Mouse (Mus musculus) splenic B cell, adult 2 months (primary cell): ENCODE measurements around the gene Lima1.

Experiments used
- DNase-seq: peaks from one replicate; pipeline ENCODE4 v3.0.0-alpha.2; 2011; ENCODE audit warnings: low read depth, low spot score
- H3K27me3 ChIP-seq: 2 replicates; pipeline ENCODE4 v1.6.1; 2012; ENCODE audit warnings: mild to moderate bottlenecking, low read length, moderate library complexity, mixed read lengths; ENCODE audit not compliant: control insufficient read depth, poor library complexity, insufficient read depth, severe bottlenecking
- H3K36me3 ChIP-seq: 2 replicates; pipeline ENCODE4 v1.6.1; 2012; ENCODE audit warnings: mild to moderate bottlenecking, low read length, moderate library complexity, mixed read lengths; ENCODE audit not compliant: control insufficient read depth, poor library complexity, insufficient read depth, severe bottlenecking

Gene Lima1

GRCm38 (mm10) chr15:99861536-99861935 lies 13.7 kb downstream of the Lima1 start:
- Histone ChIP-seq H3K36me3 (no peaks in the 10 kb centered on the region), H3K27me3 (no peaks in the 10 kb centered on the region; the same call in 1 of the 2 replicates)
- no peak for DNase-seq

GRCm38 (mm10) chr15:99859644-99860392 lies 15.4 kb downstream of the Lima1 start:
- DNase-seq, result no peak

GRCm38 (mm10) chr15:99857479-99857878 lies 17.8 kb downstream of the Lima1 start:
- no peak for DNase-seq
- no peaks in the 10 kb centered on the region for H3K36me3 ChIP-seq

More at GRCm38 (mm10) chr15:99859644-99860392, 15.4 kb downstream of the Lima1 start:
- H3K27me3 ChIP-seq, result no peaks in the 10 kb centered on the region
- H3K36me3 ChIP-seq, result no peaks in the 10 kb centered on the region

GRCm38 (mm10) chr15:99855119-99855518 lies 20.1 kb downstream of the Lima1 start:
- no peak for DNase-seq
- no peaks in the 10 kb centered on the region for H3K27me3 ChIP-seq
- no peaks in the 10 kb centered on the region for H3K36me3 ChIP-seq

More at GRCm38 (mm10) chr15:99857479-99857878, 17.8 kb downstream of the Lima1 start:
- H3K27me3 ChIP-seq, result no peaks in the 10 kb centered on the region

GRCm38 (mm10) chr15:99852606-99853237 lies 22.5 kb downstream of the Lima1 start:
- no peak for DNase-seq

GRCm38 (mm10) chr15:99850265-99850664 lies 25.0 kb downstream of the Lima1 start:
- no peak for DNase-seq
- no peaks in the 10 kb centered on the region for H3K27me3 ChIP-seq
- H3K36me3 ChIP-seq, result no peaks in the 10 kb centered on the region

More at GRCm38 (mm10) chr15:99852606-99853237, 22.5 kb downstream of the Lima1 start:
- no peaks in the 10 kb centered on the region for H3K36me3 ChIP-seq
- H3K27me3 ChIP-seq, result no peaks in the 10 kb centered on the region

GRCm38 (mm10) chr15:99847937-99848336 lies 27.3 kb downstream of the Lima1 start:
- Histone ChIP-seq H3K36me3 (no peaks in the 10 kb centered on the region), H3K27me3 (no peaks in the 10 kb centered on the region)
- no peak for DNase-seq

- Histone ChIP-seq H3K27me3 (no peaks in the 10 kb centered on the region), H3K36me3 (no peaks in the 10 kb centered on the region)
- DNase-seq, result no peak
Measured at GRCm38 (mm10) chr15:99847207-99847881, 27.9 kb downstream of the Lima1 start.

- Histone ChIP-seq H3K36me3 (no peaks in the 10 kb centered on the region), H3K27me3 (no peaks in the 10 kb centered on the region)
- DNase-seq, result peak; percentile 8
Measured at GRCm38 (mm10) chr15:99846633-99847032, 28.6 kb downstream of the Lima1 start.

- DNase-seq, result no peak
- no peaks in the 10 kb centered on the region for H3K36me3 ChIP-seq
- H3K27me3 ChIP-seq, result no peaks in the 10 kb centered on the region
Measured at GRCm38 (mm10) chr15:99843856-99844255, 31.4 kb downstream of the Lima1 start.

- Histone ChIP-seq H3K36me3 (no peaks in the 10 kb centered on the region), H3K27me3 (no peaks in the 10 kb centered on the region)
- DNase-seq, result peak; percentile 11
Measured at GRCm38 (mm10) chr15:99839910-99840309, 35.3 kb downstream of the Lima1 start.

GRCm38 (mm10) chr15:99839165-99839840 lies 36.0 kb downstream of the Lima1 start:
- Histone ChIP-seq H3K36me3 (no peaks in the 10 kb centered on the region), H3K27me3 (no peaks in the 10 kb centered on the region)
- DNase-seq, result no peak

GRCm38 (mm10) chr15:99837561-99837960 lies 37.7 kb downstream of the Lima1 start:
- no peaks in the 10 kb centered on the region for H3K36me3 ChIP-seq
- no peak for DNase-seq

GRCm38 (mm10) chr15:99835191-99835590 lies 40.1 kb downstream of the Lima1 start:
- Histone ChIP-seq H3K27me3 (no peaks in the 10 kb centered on the region), H3K36me3 (no peaks in the 10 kb centered on the region)
- DNase-seq, result no peak

More at GRCm38 (mm10) chr15:99837561-99837960, 37.7 kb downstream of the Lima1 start:
- H3K27me3 ChIP-seq, result no peaks in the 10 kb centered on the region
